Mouse (Mus musculus): ENCODE data around the gene Ppp2r3a.

The Ppp2r3a gene

DNA sequence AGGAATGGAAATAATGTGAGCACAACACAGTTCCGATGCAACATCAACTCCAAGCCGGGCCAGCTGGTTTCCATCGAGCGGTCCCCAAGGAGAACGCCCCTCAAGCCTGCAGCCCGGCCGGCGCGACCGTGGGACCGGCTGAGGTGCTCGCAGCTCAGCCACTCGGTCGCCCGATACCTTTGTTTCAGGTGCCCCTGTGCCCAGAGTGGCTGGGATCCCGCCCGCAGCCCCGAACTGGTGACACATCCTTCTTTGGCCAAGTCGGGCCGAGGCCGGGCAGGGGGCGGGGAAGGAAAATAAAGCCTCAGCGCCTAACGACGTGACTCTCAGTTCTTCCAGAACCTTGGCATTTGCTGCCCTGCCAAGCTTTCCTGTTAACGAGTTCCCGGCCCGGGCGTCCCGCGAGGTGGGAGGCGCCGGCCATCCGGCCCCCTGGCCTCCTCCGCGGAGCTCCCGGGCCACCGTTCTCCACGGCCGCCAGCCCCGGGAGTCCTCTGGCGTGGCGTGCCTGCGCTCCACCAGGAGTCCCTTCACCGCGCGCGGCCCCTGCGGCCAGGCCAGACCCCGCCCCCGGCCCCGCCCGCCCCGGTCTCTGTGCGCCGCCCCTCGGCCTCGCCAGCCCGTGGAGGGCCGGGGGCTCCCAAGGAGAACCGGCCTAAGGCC, 483 bp downstream of the Ppp2r3a start:
- DNase-seq: peak; percentile 79 to 90

DNA sequence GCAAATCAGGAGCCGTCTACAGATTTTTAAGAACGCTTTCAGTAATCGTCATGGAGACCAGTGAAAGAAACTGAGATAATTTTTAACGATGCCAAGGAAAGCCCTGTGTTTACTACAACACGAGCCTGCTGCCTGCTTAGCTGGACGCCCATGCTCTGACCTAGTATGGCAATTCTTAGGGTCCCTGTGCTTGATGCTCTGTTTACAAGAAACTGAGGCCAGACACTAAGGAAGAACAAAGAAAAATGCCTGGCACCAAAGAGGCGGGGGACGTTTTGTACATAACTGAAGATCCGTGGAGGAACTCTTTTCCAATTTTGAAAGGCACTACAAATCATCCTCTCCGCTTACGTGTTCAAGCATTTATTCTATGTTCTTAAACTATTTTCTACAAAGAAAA, 1.1 kb downstream of the Ppp2r3a start:
- DNase-seq: peak in 1 of 2 experiments; percentile 44

DNA sequence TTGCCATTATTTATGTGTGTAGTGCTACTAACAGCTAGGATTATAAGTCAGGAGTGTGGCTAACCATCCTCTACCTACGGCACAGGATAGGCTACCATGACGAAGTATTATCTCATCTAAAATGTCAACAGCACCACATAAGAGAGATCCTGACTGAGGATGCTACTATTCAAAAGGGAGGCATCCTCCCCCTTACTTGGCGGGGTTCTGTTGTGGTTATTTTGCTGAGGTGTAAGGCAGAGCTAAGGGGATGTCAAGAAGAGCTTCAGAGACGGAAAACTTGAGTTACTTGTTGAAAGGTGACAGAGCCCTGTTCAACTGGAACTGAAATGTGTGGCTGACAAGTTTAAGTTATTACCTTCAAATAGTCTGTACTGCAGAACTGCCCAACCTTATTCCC, 2.0 kb downstream of the Ppp2r3a start:
- no peak for DNase-seq

DNA sequence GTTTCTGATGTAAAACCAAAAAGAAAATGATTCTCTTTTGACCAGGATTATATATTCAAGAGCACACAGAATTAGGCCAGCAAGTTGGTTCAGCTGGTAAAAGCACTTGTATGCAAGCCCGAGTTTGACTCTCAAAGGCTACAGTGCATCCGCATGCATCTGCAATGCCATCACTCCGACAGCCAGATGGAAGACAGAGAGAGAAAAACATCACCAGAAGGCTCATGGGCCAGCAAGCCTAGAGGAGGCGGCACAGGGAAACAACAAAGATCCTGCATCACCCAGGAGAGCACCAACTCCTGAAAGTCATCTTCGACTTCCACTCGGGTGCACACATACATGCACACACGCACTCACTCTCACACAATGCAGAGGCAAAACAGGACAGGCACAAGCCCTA, 4.1 kb downstream of the Ppp2r3a start:
- DNase-seq: no peak

DNA sequence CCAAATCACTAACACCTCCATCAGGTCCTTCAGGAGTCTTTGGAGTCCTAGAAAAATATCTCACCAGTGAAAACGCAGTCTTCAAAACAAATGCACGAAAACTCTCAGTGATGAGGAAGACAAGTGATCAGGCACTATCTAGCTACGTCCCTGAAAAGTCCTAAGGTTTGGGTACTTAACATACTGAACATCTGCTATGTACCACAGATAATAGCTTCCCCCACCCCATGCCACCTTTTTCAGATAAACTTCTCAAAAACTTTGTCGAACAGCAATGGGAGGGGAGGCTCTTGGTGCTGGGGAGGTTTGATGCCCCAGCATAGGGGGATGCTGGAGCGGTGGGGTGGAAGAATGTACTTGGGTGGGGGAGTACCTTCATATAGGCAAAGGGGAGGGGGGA, 6.1 kb downstream of the Ppp2r3a start:
- DNase-seq: no peak

DNA sequence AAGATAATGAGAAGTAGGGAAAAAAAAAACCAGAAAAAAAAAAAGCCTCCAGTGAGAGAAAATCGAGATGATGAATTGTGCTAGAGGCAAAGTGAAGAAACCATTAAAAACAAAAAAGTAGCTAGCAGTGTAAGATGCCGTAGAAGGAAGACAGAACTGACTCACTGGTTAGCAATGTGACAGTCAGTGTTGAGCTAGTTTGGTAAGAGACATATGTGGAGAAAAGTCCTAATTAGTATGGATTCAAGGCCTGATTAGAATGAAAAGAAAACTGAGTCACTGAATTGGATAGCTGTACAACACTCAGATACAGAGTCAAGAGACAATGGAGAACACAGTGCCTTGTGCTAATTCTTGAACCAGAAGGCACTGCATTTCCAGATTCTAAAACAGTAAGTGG, 7.9 kb downstream of the Ppp2r3a start:
- no peak for DNase-seq

DNA sequence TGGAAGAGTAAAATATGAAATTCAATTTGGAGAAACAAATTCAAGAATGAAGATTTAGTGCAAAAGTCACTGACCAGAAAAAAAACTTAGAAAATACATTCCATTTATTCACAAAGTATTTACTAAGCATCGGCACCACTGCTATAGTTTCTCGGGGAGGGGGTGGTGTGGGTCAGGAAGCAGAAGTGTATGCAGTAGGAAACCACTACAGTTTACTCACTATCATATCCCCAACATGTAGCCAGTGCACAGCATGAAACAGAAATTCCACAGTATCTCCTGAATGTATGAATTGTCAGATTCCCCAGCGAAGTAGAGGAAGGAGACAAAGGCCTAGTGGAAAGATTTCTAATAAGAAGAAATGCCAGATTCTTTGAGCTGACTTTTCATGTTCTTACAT, 11.4 kb downstream of the Ppp2r3a start:
- no peak for DNase-seq

DNA sequence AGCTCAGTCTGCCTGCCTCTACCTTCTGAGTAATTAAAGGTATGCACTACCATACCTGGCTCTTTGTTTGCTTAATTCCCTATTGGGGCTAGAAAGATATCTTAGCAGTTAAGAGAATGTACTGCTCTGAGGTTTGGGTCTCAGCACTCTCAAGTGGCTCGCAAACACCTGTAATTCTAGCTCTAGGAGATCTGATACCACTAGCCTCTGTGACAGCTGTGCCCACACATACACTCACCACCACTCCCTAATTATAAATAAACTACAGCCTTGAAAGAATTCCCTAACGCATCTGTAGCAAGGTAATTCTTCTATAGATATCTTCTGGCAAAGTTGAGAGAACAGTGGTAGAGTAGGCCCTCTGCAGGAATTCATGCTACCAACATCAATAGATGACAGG, 15.8 kb downstream of the Ppp2r3a start:
- DNase-seq: no peak

DNA sequence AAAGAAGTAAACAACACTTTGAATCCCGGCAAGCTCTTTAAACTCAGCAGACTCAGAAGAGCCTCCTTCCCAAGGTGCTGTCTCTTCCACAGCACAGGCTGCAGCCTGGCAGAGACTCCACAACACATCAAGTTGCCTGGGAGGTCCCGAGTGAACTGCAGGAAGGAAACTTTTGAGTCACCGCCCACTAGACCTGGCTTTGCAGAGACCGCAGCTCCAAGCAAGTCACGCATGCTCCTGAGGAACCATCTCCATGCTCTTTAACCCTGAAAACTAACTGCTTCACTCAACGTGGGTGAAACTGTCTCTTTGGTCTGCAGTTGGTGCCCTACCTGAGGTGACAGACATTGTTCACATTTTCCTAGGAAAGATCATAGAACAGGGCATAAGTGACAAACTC, 19.6 kb downstream of the Ppp2r3a start:
- DNase-seq: no peak

DNA sequence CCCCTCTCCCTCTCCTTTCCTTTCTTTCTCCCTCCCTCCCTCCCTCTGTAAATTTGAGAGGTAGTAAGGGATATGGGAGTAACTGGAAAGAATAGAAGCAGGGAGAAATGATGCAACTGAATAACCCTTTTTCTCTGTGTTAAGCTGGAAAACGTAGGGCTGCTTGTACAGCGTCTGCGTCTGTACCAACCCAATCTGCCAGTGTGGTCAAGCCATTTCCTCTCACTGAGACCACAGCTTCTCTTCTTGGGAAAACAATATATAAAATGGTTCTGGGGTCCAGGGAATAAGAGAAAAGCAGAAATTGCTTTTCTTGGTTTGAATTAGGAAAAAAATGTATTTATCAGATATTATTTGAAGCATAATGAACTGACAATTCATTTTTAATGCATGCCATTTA, 21.6 kb downstream of the Ppp2r3a start:
- no peak for DNase-seq

DNA sequence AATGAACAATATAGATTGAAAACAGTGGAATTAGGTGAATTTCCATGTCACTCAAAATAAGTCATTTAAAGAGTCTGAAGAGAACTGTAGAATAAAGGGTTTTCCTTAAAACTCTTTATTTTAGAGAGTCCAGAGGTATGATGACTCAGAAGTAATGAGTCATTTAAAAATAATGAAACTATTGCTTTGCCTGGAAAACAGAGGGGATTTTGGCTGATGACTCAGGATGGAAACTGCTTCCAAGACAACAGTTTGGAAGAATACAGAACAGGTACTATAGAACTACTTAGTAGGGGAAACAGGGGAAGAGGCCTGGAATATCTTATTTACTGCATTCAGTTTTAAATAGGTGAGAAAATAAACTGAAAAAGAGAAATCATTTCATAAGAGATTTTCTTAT, 22.7 kb downstream of the Ppp2r3a start:
- no peak for DNase-seq

DNA sequence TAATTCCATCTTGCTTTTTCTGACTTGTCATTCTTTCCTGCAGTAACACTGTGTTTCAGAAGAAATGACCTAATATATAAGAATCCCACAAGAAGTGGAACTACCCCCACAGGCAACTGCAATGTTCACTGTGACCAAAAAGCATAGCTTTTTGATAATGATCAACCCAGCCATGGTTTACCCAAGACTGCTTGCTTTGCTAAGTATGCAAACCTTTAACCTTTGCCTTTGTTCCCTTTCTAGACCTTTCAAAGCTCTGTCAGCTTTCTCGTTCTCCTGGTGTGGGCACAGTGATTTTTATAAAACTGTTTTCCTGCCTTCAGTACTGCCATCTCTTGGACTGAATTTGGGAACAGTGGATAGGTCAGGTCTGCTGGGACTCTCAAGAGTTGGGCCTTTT, 43.6 kb downstream of the Ppp2r3a start:
- peak; percentile 23 to 59 for DNase-seq

DNA sequence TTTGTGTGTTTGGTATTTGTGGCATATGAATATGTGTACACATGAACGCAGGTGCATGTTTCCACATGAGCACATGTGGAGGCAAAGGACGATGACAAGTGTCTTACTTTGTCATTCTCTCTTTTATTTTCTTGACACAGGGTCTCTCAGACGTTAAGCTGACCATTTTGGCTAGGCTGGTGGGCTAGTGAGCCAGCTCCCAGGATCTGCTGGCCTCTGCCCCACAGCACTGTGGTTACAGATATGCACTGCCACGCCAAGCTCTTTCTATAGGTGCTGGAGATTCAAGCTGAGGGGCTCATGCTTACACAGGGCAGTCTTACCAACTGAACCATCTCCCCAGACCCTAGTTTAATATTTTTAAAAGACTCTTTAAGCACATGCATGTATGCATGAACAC, 45.1 kb downstream of the Ppp2r3a start:
- DNase-seq: no peak

DNA sequence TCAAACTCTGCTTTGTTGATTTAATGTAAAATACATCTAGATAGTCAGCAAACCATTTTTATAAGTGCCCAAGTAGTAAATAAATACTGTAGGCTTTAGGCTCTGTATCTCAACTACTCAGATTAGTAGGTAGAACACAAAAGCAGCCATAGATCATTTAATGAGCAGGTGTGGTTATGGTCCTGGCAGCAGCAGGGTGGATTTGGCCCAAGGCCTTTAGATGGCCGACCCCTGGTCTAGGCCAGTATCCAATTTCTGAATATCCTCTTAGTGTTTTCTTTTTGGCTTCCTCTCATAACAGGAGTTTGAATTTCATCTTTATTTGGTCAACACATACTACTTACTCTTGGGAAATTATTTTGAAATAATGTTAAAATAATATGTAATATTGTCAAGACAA, 46.4 kb downstream of the Ppp2r3a start:
- DNase-seq: no peak

DNA sequence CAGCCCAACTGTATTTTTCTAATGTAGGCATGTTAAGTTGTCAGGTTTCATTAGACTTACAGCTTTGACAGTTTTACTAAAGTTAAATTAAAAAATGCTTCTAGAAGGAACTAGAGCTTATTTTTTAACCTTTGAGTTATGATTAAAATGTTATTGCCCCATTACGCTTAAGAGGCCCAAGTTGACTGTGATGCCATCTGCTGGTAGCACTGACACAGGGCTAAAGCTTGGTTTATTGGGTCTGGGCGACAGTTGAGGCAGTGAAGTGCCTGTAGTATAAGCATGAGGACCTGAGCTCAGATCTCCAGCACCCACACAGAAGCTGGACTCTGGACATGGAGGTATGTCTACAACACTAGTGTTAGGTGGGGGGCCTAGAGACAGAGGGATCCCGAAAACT, 47.5 kb downstream of the Ppp2r3a start:
- DNase-seq: no peak

DNA sequence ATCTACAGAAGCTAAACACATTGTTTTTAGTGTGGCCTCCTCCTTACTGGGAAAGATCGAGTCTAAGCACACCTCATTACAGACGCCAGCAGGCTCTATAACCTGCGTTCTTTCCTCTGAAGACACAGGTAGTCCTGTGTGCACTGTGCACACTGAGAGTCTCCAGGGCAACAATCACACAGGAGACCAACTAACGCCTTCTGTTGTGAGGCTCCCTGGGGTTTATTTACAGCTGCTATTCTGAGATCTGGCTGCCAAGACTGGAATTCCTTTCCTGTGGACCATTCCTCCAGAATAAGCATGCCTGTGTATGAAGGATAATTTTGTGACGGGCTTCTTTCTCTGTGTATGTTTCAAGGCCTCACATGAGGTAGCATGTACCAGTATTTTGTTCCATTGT, 51.0 kb downstream of the Ppp2r3a start:
- DNase-seq: no peak

DNA sequence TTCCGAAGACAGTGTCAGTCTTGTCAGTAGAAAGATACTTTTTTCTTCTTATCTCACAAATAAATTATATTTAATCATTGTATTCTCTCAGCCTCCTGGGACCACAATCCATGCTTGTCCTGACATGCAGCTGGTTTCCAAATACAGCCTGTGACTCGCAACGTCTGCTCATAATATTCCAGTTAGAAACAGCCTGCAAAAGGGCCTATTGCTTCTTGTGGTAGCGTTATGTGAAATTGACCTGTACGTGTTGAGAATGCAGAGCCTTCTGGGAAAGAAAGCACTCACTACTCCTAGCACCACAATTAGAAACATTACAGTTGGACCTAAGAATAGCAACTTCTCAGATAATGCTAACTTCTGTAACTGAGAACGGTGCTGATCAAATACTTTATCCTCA, 52.8 kb downstream of the Ppp2r3a start:
- DNase-seq: no peak

DNA sequence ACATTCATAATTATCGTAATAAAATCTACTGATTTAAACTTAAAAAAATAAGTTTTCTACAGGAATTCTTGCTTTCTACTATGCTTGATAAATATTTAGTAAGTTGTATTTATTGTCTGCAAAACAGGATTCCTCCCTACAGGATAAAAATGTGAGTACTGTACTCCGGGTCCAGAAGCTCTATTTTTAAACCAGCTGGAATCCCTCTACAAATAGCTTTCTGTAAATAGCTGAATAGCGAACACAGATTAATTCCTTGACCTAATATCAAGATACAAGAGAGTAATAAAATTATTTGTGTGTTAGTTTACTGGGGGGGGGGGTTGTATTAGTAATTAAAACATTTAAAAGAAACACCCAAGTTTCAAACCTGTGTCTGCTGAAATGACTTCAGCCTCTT, 53.3 kb downstream of the Ppp2r3a start:
- DNase-seq: no peak

DNA sequence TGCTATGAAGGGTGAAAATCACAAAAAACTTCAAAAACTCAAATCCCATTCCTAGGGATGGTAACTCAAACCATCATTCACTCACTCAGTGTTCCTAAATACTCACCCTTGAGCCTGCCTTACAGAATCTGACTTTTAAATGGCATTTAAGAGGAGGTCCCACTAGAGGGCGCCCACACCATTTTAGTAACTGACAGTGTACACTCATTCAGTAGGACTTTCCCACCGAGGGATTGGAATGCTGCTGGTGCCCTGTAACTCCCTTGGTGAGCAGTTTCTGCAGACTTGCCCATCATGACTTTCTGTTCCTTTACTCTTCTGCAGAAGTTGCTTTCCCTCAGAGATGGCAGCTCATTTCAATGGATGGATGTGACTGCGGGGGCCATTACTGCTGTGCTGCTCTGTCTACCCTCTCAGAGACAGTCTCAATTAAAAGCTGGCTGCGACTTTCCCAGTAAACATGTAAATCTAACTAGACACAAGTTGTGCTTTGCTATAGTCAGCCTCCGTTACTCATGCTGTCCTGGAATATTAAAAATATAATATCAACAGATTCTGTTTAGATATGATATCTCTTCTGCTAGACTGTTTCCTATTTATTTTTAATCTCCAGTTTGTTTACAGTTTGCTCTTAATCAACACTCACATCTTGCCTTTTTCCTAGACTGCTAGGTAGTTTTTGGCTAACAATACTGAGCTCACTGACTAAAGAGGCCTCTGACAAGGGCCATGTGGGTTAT, 69.5 kb downstream of the Ppp2r3a start:
- peak; percentile 88 to 97 for DNase-seq

DNA sequence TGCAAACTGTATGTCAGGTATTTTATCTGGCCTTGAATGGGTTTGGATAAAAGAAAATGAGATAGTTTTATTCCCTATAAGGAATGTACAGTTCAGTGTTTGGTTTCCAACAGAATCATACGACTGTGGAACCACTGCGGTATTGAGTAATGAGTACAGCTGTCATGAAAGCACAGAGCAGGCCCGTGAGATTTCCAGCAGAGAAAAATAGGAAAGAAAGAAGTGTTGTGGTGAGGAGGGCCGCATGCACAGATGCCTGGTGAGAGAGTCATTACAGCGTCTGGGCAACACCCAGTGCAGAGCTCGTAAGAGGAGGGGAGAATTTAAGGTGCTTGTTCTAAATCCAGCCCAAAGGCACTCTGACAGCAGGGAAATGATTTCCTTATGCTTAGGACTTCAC, 70.3 kb downstream of the Ppp2r3a start:
- DNase-seq: no peak

DNA sequence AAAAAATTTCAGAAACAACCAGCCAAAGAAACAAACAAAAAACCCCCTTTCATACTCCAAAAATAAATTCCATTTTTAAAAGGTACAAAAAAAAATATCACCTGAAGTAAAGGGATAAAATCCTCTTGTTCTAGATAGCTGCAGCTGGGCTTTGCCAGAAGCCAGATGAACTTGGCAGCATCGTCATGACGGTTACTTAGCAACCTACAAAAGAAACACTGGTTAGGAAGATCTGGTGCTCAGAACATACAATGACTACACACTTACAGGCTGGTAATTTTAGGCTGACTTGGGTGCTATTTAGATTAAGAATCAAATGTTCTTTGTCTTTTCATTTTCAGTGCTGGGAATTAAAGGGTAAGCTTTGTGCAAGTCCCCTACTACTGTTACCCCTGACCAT, 71.4 kb downstream of the Ppp2r3a start:
- no peak for DNase-seq

DNA sequence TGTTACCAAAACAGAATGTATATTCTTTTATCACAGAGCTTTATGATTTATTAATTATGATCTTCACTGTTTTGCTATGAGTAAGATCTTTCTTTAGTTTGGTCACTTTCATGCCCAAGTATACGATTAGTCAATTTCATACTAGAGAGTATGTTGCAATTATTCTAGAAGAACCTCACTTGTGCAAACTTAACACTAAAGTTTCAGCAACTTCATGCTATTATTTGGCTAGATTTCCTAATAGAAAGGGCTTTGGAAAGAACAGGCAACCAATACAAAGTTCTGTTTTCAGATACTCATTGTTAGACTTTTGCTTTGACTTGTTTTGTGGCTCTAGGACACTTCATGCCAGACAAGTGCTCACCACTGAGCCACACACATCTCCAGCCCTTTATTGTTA, 91.0 kb downstream of the Ppp2r3a start:
- no peak for DNase-seq

DNA sequence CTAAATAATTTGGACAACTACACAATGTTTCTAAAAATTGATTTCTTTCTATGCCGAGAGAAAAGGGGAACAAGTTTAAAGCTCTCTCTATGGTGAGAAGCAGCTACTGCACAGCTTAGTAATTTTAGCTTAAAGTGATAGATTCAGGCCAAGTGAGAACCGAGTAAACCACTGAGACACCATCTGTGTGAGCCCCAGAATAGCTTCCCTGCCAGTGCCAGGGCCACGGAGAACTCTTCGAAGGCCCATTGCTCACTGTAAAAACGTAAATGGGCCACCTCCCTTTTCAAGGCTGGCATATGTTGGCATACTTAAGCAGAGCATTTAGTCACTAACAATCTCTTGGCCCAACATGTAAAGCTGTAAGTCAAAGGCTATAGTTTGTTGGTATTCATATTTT, 91.5 kb downstream of the Ppp2r3a start:
- DNase-seq: no peak

DNA sequence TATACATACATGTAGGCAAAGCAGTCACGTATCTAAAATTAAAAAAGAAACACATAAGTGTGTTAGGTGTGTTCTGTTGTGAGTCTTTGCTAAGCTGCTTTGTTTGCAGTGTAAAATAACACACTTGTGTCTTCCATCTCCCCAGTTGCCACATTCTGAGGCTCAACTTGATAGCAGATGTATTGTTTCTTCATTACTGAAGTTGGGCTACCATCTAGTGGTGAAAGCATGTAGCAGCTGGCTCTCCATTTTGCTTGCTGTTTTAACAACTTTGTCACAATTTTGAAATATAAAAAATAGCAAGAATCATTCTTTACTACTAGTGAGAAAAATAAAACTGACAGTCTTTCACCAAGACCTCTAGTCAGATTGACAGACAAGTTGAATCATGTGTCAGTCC, 92.2 kb downstream of the Ppp2r3a start:
- peak in 1 of 2 experiments; percentile 24 for DNase-seq

DNA sequence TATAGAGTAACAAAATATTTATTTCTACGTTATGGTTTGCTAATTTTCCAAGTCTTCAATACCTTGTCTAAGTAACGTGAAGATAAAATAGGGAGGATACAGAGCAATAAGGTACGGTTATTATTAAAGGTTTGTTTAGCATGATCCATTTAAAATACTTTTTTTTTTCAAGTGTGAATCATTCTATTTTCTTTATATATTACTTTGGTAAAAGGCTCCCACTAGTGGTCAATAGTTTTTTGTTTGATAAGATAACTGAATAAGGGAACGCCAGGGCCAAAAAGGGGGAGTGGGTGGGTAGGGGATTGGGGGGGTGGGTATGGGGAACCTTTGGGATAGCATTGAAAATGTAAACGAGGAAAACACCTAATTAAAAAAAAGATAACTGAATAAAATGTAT, 98.7 kb downstream of the Ppp2r3a start:
- no peak for DNase-seq

All from kidney, postnatal 25 days (tissue).